Mouse (Mus musculus): ENCODE measurements around the gene Nucks1. TPM values are rescaled to one million over a fixed set of nuclear protein-coding genes. Genes with fewer than 3 reads are reported as not detected.

The Nucks1 gene
- polyA plus RNA-seq, 1 experiment from 2014 or later = 103 TPM

DNA sequence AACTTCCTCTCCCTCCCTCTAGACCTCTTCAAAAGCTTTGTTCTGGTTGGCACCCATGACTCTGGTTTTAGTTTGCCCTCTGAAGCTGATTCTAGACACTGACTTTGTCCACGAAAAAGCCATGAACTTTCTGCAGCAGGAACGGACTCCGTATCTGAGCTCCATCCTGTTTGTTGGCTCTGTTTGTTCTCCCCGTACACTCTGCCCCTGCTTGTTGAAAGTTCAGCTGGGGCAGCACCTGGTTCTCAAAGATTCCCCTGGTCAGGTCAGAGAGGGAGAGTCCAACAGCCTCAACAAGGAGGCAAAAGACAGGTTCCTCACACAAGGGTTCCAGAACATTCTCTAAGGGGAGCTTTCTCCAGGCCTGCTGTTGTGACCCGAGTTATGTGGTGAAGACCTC is 47.1 kb downstream of the Nucks1 start:
- Histone ChIP-seq H3K27me3 (peaks cover 9% of the 10 kb centered on the region), H3K36me3 (no peaks in the 10 kb centered on the region), H3K4me3 (no peak overlapping the region), H3K9ac (no peak overlapping the region), H3K27ac (no peak overlapping the region), H3K9me3 (replicated peaks) (no peaks in the 10 kb centered on the region), H3K4me1 (peaks cover 1% of the 10 kb centered on the region; the same call in 1 of the 2 replicates), H3K4me2 (replicated peaks) (no peak overlapping the region)
- 74% methylated on average over 5 of the region's 5 CpGs for WGBS
- ATAC-seq (ENCODE audit: low FRiP score) = no peak

DNA sequence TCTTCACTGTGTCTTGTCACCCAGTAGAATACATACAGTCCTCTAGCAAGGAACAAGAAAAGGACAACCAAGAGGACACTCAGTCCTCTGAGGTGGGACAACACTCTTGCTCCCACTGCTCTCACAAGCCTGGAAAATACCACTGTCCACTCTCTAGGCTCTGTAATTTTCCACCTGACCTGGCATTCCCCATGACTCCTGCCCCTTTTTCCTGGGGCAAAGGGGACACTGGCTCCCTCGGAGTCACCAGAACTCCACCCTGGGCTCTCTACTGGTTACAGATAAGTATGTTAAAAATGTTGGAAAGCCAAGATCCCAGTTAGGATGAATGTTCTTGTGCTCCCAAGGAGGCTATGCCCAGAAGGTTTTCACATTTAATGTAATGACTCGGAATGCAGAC is 50.7 kb downstream of the Nucks1 start:
- ATAC-seq (ENCODE audit: low FRiP score) = no peak
- Histone ChIP-seq H3K4me2 (replicated peaks) (no peak overlapping the region), H3K4me1 (peaks cover 15% of the 10 kb centered on the region), H3K36me3 (no peaks in the 10 kb centered on the region), H3K4me3 (no peak overlapping the region), H3K9ac (no peak overlapping the region), H3K27me3 (peaks cover 31% of the 10 kb centered on the region), H3K27ac (no peak overlapping the region), H3K9me3 (replicated peaks) (no peaks in the 10 kb centered on the region)
- 54% methylated on average over 2 of the region's 2 CpGs for WGBS

DNA sequence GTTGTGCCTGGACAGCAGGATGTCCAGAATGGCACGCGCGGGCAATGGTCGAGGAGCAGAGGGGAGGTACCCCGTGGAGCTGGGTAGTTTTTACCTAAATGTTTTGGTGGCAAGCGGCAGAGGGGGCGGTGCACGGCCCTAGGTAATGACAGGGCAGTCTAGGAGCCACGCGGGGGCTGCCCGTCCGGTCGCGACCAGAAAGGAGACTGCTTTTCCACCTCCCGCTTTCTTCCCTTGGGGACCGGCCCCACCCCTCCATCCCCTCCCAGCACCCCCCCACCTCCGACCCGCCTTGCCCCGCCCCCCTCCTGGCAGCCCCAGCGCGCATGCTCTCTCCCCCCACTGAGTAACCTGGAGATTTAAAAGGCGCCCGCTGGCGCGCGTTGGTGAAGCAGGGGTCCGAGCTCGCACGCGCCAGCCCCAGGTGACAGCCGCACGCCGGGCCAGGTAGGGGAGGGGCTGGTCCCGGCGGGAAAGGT is 52.3 kb downstream of the Nucks1 start, which contains the start of gene Slc45a3:
Gene Slc45a3 (plus strand): TSS at position 362 of the 479 bp plus-strand sequence.
- H3K9ac ChIP-seq = peak within 1 kb of the TSS; percentile 69
- peak; percentile 67 for ATAC-seq (ENCODE audit: low FRiP score)
- peak within 1 kb of the TSS; percentile 56 for H3K4me3 ChIP-seq
- no peaks in the 10 kb centered on the region for H3K36me3 ChIP-seq
- peak within 1 kb of the TSS; percentile 90 for H3K4me2 ChIP-seq (replicated peaks)
- H3K4me1 ChIP-seq = peaks cover 19% of the 10 kb centered on the region
- H3K27ac ChIP-seq = no peak within 1 kb of the TSS
- WGBS = under 1% methylated on average over 30 of the region's 35 CpGs
- H3K9me3 ChIP-seq (replicated peaks) = no peaks in the 10 kb centered on the region
- peaks cover 31% of the 10 kb centered on the region for H3K27me3 ChIP-seq

DNA sequence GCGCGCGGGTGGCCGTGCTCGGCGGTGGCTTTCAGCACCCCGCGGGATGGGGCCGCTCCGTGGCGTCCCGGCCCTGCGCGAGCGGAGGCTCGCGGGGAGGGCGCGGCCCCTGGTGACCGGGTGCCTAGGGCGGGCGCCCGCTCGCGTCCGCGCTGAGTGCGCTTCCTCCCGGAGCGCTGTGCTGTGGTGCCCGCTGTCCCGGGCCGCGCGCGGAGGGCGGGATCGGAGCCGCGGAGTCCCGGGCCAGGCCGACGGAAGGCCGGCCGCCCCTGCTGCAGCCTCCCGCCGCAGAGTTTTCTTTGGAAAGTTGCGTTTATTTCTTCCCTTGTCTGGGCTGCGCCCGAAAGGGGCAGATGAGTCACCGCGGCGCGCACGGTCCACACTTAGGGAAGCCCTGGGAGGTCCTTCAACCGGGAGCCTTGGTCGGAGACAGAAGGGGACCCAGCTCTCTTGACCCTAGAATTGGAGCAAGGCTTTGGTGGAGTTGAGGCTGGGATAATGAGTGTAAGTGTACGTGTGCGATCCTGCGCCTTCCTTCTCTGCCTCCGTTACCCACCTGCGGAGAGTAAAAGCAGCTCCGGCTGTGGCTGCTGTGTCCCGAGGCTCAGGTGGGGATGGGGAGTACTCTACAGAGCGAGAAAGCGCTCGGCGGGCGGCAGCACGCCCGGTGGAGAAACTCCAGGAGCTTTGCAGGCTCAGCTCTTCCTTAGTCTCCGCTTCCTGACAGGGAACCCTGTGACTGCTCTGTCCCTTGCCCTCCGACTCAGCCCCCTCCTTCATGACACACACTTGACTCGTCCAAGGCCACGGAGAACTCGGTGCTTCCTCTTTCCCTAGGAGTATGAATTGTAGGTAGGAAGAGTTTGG is 53.0 kb downstream of the Nucks1 start:
- peak; percentile 78 for ATAC-seq (ENCODE audit: low FRiP score)
- H3K4me1 ChIP-seq = peaks cover 19% of the 10 kb centered on the region
- no peaks in the 10 kb centered on the region for H3K9me3 ChIP-seq (replicated peaks)
- peak overlapping the region; percentile 69 for H3K9ac ChIP-seq
- H3K36me3 ChIP-seq = no peaks in the 10 kb centered on the region
- peak overlapping the region; percentile 90 for H3K4me2 ChIP-seq (replicated peaks)
- peaks cover 31% of the 10 kb centered on the region for H3K27me3 ChIP-seq
- no peak overlapping the region for H3K27ac ChIP-seq
- 1% methylated on average over 76 of the region's 76 CpGs for WGBS
- peak overlapping the region; percentile 56 for H3K4me3 ChIP-seq

DNA sequence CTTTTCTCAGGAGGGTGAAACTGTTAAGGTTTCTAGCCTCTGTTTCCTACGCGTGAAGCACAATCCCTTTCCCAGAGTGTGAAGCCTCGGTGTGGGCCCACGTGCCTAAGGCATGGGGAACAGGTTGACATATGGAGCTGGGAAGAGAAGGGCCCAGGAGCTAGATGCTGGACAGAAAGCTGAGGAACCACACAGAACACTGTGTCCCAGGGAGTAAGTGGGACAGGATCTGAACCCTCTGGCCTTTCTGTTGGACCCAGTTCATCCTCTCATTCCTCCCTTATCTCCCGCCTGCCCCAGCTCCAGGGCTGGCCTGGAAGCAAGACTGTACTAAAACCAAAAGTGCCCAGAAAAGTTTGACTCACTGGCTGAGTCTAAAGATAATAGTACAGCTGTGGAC is 53.8 kb downstream of the Nucks1 start:
- no peak overlapping the region for H3K9ac ChIP-seq
- peaks cover 19% of the 10 kb centered on the region for H3K4me1 ChIP-seq
- peaks cover 31% of the 10 kb centered on the region for H3K27me3 ChIP-seq
- no peak overlapping the region for H3K27ac ChIP-seq
- peak overlapping the region; percentile 56 for H3K4me3 ChIP-seq
- H3K36me3 ChIP-seq = no peaks in the 10 kb centered on the region
- no peak for ATAC-seq (ENCODE audit: low FRiP score)
- 23% methylated on average over 5 of the region's 5 CpGs for WGBS
- H3K4me2 ChIP-seq (replicated peaks) = peak overlapping the region; percentile 90
- no peaks in the 10 kb centered on the region for H3K9me3 ChIP-seq (replicated peaks)

DNA sequence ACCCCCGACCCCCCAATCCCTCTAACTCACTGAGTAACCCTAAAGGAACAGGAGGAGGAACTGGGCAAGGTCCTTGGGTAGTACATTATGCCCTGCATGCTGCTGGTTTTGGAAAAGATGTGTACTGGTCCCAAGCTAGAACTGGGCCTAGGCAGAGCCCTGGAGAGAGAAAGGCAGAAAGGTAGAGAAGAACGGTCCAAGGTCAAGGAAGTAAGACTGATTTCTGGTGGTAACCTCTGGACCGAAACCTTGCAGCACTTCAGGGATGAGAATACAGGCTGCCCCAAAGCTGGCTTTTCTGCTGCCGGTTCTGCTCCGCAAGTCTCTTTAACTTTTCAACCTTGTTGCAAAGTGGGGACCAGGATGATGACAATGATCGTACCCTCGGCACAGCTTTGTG is 54.2 kb downstream of the Nucks1 start:
- H3K4me1 ChIP-seq = peaks cover 19% of the 10 kb centered on the region
- peak overlapping the region; percentile 90; the same call in 1 of the 2 replicates for H3K4me2 ChIP-seq (replicated peaks)
- peaks cover 31% of the 10 kb centered on the region for H3K27me3 ChIP-seq
- 75% methylated on average over 7 of the region's 7 CpGs for WGBS
- H3K36me3 ChIP-seq = no peaks in the 10 kb centered on the region
- no peak for ATAC-seq (ENCODE audit: low FRiP score)
- H3K9me3 ChIP-seq (replicated peaks) = no peaks in the 10 kb centered on the region
- no peak overlapping the region for H3K27ac ChIP-seq
- H3K4me3 ChIP-seq = no peak overlapping the region
- H3K9ac ChIP-seq = no peak overlapping the region

DNA sequence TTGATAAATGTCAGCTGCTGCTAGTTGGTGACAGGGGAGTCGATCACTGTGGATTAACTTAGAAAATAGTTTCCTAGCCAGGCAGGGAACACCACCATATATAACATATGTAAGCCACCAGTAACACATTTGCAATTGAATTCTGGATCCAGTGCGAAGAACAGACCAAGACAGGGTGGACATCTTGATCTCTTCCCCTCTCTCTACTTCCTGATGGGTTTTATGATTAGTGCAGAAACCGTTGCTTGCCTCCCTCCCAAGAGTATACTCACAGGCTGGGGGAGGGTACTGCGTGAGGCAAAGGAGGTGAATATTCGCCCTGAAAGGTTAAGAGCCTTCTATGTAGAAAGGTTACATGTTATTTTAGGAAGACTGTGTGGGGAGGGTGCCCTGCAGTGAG is 55.5 kb downstream of the Nucks1 start:
- peaks cover 26% of the 10 kb centered on the region for H3K4me1 ChIP-seq
- no peak overlapping the region for H3K27ac ChIP-seq
- WGBS = 43% methylated on average over 5 of the region's 5 CpGs
- H3K27me3 ChIP-seq = peaks cover 26% of the 10 kb centered on the region
- no peak for ATAC-seq (ENCODE audit: low FRiP score)
- H3K9ac ChIP-seq = no peak overlapping the region
- H3K9me3 ChIP-seq (replicated peaks) = no peaks in the 10 kb centered on the region
- H3K4me2 ChIP-seq (replicated peaks) = no peak overlapping the region
- H3K36me3 ChIP-seq = no peaks in the 10 kb centered on the region
- H3K4me3 ChIP-seq = no peak overlapping the region

DNA sequence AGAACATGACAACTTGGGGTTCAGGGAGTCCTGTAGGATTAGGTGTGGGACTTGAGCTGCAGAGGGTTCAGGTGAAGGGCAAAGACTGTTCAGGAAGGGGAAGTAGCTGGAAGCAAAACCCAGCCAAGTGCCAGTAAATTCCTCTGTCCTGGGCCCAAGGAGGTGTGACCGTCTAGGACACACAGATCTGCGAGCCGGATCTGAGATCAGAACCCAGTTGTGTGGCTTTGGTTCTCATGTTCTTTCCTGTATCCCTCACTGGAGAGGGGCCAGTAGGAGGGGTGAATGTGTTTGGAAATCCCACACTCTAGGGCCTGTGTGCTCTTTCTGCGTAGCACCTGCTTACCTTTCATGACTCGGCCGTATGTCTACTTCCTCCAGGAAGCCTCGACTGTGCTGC is 57.0 kb downstream of the Nucks1 start:
- peaks cover 41% of the 10 kb centered on the region for H3K4me1 ChIP-seq
- peaks cover 22% of the 10 kb centered on the region for H3K27me3 ChIP-seq
- H3K27ac ChIP-seq = no peak overlapping the region
- H3K9me3 ChIP-seq (replicated peaks) = no peaks in the 10 kb centered on the region
- H3K9ac ChIP-seq = no peak overlapping the region
- H3K4me3 ChIP-seq = no peak overlapping the region
- WGBS = 76% methylated on average over 7 of the region's 7 CpGs
- H3K4me2 ChIP-seq (replicated peaks) = no peak overlapping the region
- ATAC-seq (ENCODE audit: low FRiP score) = no peak
- no peaks in the 10 kb centered on the region for H3K36me3 ChIP-seq

DNA sequence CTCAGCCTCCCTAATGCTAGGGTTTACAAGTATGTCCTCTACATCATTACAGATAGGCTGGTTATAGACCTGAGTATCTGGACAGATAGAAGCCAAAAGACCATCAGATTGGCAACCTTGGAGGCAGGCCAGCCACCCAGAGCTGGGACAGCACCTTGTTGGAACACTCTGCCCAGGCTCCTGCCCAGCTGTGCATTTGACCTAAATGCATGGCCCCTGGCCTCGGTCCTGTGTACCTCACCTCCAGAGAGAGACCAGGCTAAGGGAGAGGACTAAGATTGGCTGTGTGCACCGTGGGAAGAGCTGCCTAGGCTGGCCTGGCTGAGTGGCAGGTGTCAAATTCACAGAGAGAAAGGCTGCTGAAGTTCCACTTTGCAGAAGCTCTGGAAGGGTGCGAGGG is 58.2 kb downstream of the Nucks1 start:
- Histone ChIP-seq H3K4me1 (peaks cover 48% of the 10 kb centered on the region), H3K27me3 (peaks cover 15% of the 10 kb centered on the region), H3K36me3 (no peaks in the 10 kb centered on the region), H3K9ac (no peak overlapping the region), H3K4me3 (no peak overlapping the region), H3K27ac (no peak overlapping the region), H3K4me2 (replicated peaks) (no peak overlapping the region), H3K9me3 (replicated peaks) (no peaks in the 10 kb centered on the region)
- WGBS = 32% methylated on average over 3 of the region's 3 CpGs
- no peak for ATAC-seq (ENCODE audit: low FRiP score)

DNA sequence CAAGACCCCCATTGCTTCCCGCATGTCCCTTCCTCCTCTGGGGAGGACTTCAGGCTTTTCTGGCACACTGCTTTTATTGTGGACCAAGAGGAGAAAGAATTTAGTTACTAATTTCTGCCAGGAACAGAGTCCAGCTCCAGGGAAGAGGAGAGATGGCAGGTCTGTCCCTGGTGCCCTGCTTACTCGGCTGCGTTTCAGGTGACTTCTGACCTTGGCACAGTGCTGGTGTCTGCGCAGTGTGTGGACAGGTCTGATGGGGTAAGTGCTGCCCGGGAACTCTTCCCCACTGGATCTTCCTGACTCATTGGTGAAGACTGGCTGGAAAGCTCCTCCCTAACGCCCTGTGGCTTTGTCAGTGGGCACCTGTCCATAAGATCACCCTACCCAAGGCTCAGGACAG is 58.6 kb downstream of the Nucks1 start:
- Histone ChIP-seq H3K36me3 (no peaks in the 10 kb centered on the region), H3K9me3 (replicated peaks) (no peaks in the 10 kb centered on the region), H3K9ac (no peak overlapping the region), H3K4me2 (replicated peaks) (no peak overlapping the region), H3K27me3 (peaks cover 10% of the 10 kb centered on the region), H3K4me3 (no peak overlapping the region), H3K27ac (no peak overlapping the region), H3K4me1 (peaks cover 46% of the 10 kb centered on the region)
- WGBS = 65% methylated on average over 6 of the region's 6 CpGs
- no peak for ATAC-seq (ENCODE audit: low FRiP score)

DNA sequence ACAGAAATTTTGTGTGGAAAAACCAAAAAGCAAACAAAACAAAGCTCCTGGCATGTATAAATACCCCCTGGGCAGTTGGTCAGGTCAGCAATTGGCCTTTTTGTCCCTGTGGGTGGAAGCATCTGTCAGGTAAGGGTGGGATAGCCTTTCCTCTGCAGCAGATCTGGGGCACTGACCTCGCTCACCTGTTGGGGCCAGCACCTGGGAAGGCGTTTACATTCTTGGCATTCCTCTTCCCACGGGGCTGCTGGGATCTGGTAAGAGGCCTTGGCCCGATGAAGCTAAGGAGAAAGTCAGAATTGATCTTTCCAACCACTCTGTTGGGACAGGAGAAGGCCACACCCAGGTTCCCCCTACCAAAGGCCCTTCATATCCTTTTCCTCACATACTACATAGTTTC is 59.5 kb downstream of the Nucks1 start:
- Histone ChIP-seq H3K4me3 (no peak overlapping the region), H3K9me3 (replicated peaks) (no peaks in the 10 kb centered on the region), H3K36me3 (no peaks in the 10 kb centered on the region), H3K4me1 (peaks cover 44% of the 10 kb centered on the region), H3K27ac (no peak overlapping the region), H3K4me2 (replicated peaks) (no peak overlapping the region), H3K9ac (no peak overlapping the region), H3K27me3 (peaks cover 5% of the 10 kb centered on the region; the same call in 1 of the 2 replicates)
- WGBS = 46% methylated on average over 4 of the region's 4 CpGs
- no peak for ATAC-seq (ENCODE audit: low FRiP score)

DNA sequence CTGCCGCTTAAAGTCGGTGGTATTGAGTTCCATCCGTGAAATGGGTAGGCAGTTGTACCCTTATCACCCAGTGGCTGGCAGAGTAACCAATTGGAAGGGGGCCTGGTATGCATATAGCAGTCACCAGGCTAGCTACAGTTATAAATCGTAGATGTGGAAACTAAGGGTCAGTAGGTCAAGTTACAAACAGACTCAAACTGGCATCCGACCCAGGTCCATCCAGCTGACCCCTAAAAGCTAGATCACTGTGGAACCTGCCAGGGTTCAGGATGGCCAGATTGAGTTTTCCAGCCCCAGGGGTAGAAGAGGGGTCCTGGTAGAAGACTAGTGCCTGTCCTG is 60.0 kb downstream of the Nucks1 start:
- ATAC-seq (ENCODE audit: low FRiP score) = no peak; the same call in 1 of the 2 replicates
- H3K9ac ChIP-seq = no peak overlapping the region
- no peak overlapping the region for H3K4me3 ChIP-seq

More for the DNA sequence above, 60.0 kb downstream of the Nucks1 start:
- Histone ChIP-seq H3K9me3 (replicated peaks) (no peaks in the 10 kb centered on the region), H3K4me1 (peaks cover 47% of the 10 kb centered on the region), H3K27me3 (0 out of 2 replicates have a peak, but pooled peaks cover 3% of the 10 kb centered on the region), H3K4me2 (replicated peaks) (peak overlapping the region; percentile 29; the same call in 1 of the 2 replicates), H3K36me3 (no peaks in the 10 kb centered on the region), H3K27ac (peak overlapping the region; percentile 75)
- 34% methylated on average over 5 of the region's 5 CpGs for WGBS
